Mouse (Mus musculus) CD4-positive, CD25-positive, alpha-beta regulatory T cell, adult 9 weeks (primary cell): ENCODE results near the gene Grtp1. TPM values are rescaled to one million over a fixed set of nuclear protein-coding genes. Genes with fewer than 3 reads are reported as not detected.

Experiments
- polyA plus RNA-seq: library from polyadenylated mRNA; unstranded; fragments of 100-300 nt; shearing (Covaris generic); gene quantifications from one replicate; pipeline ENCODE4 v1.2.1, GENCODE M21; 2017

Grtp1 gene
- 1.6 TPM for polyA plus RNA-seq

GRCm38 (mm10) chr8:13200301-13201012, at the start of gene Grtp1:
Gene Grtp1, minus strand, starts transcription at chr8:13200620.

GRCm38 (mm10) chr8:13158718-13159376, 41.6 kb downstream of the Grtp1 start, which contains the start of gene Lamp1:
Gene Lamp1, plus strand, starts transcription at chr8:13159161.

Other genes starting within 250 kb of the Grtp1 start
- not detected for gene F7, start 174.6 kb downstream of the Grtp1 start, polyA plus RNA-seq
- gene F10, start 163.3 kb downstream of the Grtp1 start, polyA plus RNA-seq = not detected
- 2.6 TPM for gene Proz, start 139.7 kb downstream of the Grtp1 start, polyA plus RNA-seq
- 51.7 TPM for gene Pcid2, start 95.2 kb downstream of the Grtp1 start, polyA plus RNA-seq
- 23.7 TPM for gene Cul4a, start 95.0 kb downstream of the Grtp1 start, polyA plus RNA-seq
- gene Lamp1, start 41.5 kb downstream of the Grtp1 start, polyA plus RNA-seq = 8.4 TPM
- not detected for gene Adprhl1, start 53.5 kb upstream of the Grtp1 start, polyA plus RNA-seq
- 40.5 TPM for gene Dcun1d2, start 87.5 kb upstream of the Grtp1 start, polyA plus RNA-seq
- gene Tmco3, start 87.6 kb upstream of the Grtp1 start, polyA plus RNA-seq = 34.9 TPM
- gene Tfdp1, start 138.1 kb upstream of the Grtp1 start, polyA plus RNA-seq = 36.4 TPM
- not detected for gene Atp4b, start 196.2 kb upstream of the Grtp1 start, polyA plus RNA-seq
- gene Grk1, start 204.5 kb upstream of the Grtp1 start, polyA plus RNA-seq = not detected
- not detected for gene Tmem255b, start 234.6 kb upstream of the Grtp1 start, polyA plus RNA-seq